Mouse (Mus musculus): ENCODE results near the gene Gm17349. TPM values are rescaled to one million over a fixed set of nuclear protein-coding genes. Genes with fewer than 3 reads are reported as not detected.

Gm17349 gene
- not detected in 2 replicates for polyA plus RNA-seq (2021; fragmentation: Nextera tagmentation)
- long read RNA-seq, experiment 1, partial matches to known transcripts, result 0 of 3 reads
- long read RNA-seq, experiment 1, other reads (novel, unspliced or antisense), result 3 of 3 reads
- long read RNA-seq, experiment 2, result 0 reads

DNA sequence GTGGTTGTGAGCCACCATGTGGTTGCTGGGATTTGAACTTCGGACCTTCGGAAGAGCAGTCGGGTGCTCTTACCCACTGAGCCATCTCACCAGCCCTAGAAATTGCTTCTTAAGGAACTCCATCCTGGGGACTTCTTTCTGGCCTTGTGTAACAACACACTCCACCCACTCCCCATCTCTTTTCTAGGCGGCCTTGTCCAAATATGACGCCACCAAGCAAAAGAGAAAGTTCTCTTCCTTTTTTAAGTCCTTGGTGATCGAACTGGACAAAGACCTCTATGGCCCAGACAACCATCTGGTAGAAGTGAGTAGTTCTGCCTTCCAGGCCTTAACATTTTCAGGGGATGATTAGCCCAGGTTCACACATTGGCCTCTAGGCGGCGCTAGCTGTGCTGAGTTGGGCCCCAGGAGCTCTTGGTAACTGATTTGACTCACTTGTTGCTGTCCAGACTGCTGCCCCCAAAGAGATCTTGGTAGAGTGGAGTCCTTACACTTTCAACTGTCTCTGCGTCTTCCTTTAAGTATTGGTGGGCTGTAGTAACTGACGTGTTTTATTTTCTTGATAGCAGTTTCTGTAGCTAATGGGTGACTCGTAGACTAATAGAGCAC, at the start of gene Gm17349:
TSS of gene Gm17349 (minus strand) at position 51 of the 609 bp plus-strand sequence.

DNA sequence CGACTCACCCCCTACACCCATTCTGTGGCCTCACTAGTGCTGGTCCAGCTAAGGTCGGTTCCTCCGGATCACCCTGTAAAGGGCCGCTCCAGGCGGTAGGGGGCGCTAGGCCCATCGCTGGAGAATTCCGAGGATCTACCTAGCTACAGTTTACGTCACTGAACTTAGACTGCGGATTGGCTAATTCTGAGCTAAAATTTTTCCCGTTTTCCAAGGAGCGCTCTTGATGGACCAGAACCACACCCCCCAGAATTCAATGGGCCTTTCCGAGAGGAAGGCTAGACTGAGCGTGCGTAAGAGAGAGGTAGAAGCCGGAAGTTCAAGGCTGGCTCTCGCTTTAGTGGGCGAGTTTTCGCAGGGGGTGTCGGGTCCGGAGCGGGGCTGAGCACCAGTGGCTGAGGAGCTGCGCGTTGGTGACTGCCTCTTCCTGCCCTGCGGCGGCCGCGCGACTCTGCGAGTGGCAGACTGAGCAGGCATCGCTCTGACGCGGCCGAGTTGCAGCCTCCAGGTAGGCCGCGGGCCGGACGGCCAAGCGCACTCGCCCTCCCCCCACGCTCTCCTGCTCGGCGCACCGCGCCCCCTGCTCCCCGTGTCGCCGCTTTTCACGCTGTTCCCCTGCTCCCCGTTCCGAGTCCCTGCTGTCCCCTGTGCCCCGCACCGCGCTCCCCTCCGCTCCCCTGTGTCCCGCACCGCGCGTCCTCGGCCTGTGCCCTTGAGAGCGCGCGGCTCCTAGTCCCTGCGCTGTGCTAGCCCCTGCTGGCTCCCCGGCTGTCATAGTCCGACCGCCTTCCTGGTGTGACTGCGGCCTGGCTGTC, 20.3 kb upstream of the Gm17349 start, which contains the start of gene Cox14:
TSS of gene Cox14 (plus strand) at position 278 of the 815 bp plus-strand sequence.

GRCm38 (mm10) chr15:99717386-99718334, 12.4 kb upstream of the Gm17349 start, which contains the start of gene Gpd1:
Gene Gpd1 (plus strand): TSS chr15:99717515.

DNA sequence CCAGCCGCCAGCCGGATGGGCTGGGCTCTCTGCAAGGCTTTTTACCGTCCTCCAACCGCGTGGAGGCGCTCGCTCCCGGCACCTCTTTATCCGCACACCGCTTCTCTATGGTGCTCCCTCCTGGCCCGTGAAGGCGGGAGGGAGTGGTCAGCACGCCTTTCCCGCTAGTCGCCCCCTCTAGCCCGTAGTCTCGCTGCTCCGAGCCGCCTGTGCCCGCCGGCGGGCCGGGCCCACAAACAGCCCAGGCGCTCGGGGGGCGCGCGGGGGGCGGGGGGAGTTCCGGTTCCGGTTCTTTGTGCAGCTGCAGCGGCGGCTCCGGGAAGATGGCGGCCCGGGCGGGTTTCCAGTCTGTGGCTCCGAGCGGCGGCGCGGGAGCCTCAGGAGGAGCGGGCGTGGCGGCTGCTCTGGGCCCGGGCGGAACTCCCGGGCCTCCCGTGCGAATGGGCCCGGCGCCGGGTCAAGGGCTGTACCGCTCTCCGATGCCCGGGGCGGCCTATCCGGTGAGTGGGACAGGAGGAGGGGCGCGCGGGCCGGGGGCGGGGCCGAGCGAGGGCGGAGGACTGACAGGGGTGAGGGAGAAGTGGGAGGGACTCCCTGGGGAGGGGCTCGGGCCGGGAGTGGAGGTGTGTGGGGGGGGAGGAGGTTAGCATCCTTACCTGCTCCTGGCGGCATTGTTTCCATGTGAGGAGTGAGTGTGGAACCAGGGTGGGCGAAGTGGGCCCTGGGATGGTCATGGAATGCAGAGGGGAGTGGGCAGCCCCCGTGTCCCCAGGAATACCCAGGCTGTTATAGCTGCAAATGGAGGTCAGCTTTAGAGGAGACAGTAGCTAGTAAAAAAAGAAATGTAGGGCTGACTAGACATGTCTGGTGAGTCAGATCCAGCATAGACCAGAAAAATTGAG, 3.0 kb downstream of the Gm17349 start, which contains the start of gene Smarcd1:
TSS of gene Smarcd1 (plus strand) at position 131 of the 902 bp plus-strand sequence.

GRCm38 (mm10) chr15:99670154-99670821, 35.0 kb downstream of the Gm17349 start, which contains the start of gene Asic1:
Gene Asic1 (plus strand): TSS chr15:99670368.

Other genes starting within 250 kb of the Gm17349 start
- 1.0 and 3.0 TPM in 2 replicates for gene Nckap5l, start 247.7 kb downstream of the Gm17349 start, polyA plus RNA-seq (2021; fragmentation: Nextera tagmentation)
- 6.0 and 8.9 TPM in 2 replicates for gene Bcdin3d, start 230.8 kb downstream of the Gm17349 start, polyA plus RNA-seq (2021; fragmentation: Nextera tagmentation)
- 202 and 292 TPM in 2 replicates for gene Faim2, start 177.3 kb downstream of the Gm17349 start, polyA plus RNA-seq (2021; fragmentation: Nextera tagmentation)
- 0.10 and 0.23 TPM in 2 replicates for gene Aqp2, start 126.4 kb downstream of the Gm17349 start, polyA plus RNA-seq (2021; fragmentation: Nextera tagmentation)
- gene Aqp5, start 114.7 kb downstream of the Gm17349 start, polyA plus RNA-seq (2021; fragmentation: Nextera tagmentation), result 0.34 and 0.84 TPM in 2 replicates
- gene Aqp6, start 104.1 kb downstream of the Gm17349 start, polyA plus RNA-seq (2021; fragmentation: Nextera tagmentation), result 0.44 TPM in 1 of 2 replicates, not detected in the other
- 5.6 and 6.7 TPM in 2 replicates for gene Racgap1, start 53.8 kb downstream of the Gm17349 start, polyA plus RNA-seq (2021; fragmentation: Nextera tagmentation)
- gene Asic1, start 35.1 kb downstream of the Gm17349 start, polyA plus RNA-seq (2021; fragmentation: Nextera tagmentation), result 4.1 and 19.7 TPM in 2 replicates
- 32.2 and 51.0 TPM in 2 replicates for gene Smarcd1, start 3.4 kb downstream of the Gm17349 start, polyA plus RNA-seq (2021; fragmentation: Nextera tagmentation)
- 20.0 and 22.8 TPM in 2 replicates for gene Gpd1, start 12.0 kb upstream of the Gm17349 start, polyA plus RNA-seq (2021; fragmentation: Nextera tagmentation)
- gene Cox14, start 20.1 kb upstream of the Gm17349 start, polyA plus RNA-seq (2021; fragmentation: Nextera tagmentation), result 459 and 490 TPM in 2 replicates
- 38.5 and 47.9 TPM in 2 replicates for gene Cers5, start 67.4 kb upstream of the Gm17349 start, polyA plus RNA-seq (2021; fragmentation: Nextera tagmentation)
- gene Lima1, start 170.0 kb upstream of the Gm17349 start, polyA plus RNA-seq (2021; fragmentation: Nextera tagmentation), result 2.4 and 2.7 TPM in 2 replicates

Data from left cerebral cortex, adult 6 months (tissue).